8 mouse cellular contexts compared by ENCODE assay signal in the genomic region with DNA sequence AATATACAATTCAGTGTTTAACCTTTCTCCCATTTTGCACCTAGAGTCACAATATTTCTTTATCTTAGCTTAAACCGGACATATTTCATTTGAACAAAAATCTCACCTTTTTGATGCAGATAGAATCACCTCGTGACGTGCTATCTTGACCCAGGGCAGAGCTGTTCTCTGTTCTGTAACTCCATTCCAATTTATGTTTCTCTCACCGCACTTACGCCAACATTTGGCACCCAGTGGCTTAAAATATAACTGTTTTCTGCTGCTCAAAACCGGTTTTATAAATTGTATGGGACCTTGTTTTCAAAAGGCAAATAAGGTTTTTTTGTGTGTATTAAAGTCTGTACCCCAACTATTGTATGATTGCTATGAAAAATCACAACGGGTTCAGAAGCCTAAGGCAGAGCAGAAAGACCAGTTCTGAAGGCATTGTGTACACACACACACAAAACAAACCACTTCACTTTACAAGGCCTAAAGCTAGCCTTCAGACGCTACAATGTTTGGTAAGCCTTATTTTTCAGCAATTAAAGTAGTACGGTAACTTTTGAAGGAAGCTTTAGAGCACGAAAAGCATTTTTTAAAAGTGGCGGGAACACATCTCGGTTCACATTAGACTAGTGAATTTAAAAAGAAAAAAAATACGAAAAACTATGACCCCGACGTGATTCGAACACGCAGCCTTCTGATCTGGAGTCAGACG. TPM values are rescaled to one million over a fixed set of nuclear protein-coding genes. Genes with fewer than 3 reads are reported as not detected.
DNase-seq lines count a peak whose midpoint lies in the region; ATAC-seq lines count a peak whose summit lies in the region.

A gene (minus strand): TSS at position 555 of the 700 bp plus-strand sequence.

- no peaks in the 10 kb centered on the region for H3K36me3 ChIP-seq in lung, embryonic 16.5 days (ENCODE audit: control insufficient read depth, insufficient read depth, low read length)
- H3K36me3 ChIP-seq in midbrain, embryonic 14.5 days (ENCODE audit: control insufficient read depth, insufficient read depth, low read length) = no peaks in the 10 kb centered on the region

- H3K4me2 ChIP-seq in lung, embryonic 16.5 days (ENCODE audit: low read depth, low read length) = peak within 1 kb of the TSS; percentile 64
- peak within 1 kb of the TSS; percentile 51 for H3K4me2 ChIP-seq in midbrain, embryonic 14.5 days (ENCODE audit: low read length)

- no peak for DNase-seq in lung, postnatal 36 days
- DNase-seq in layer of hippocampus, postnatal 14 days (ENCODE audit: low spot score in 2 of 2) = no peak
- no peak for DNase-seq in midbrain, embryonic 14.5 days
- no peak for DNase-seq in cerebellum, adult 9-10 months

- no peaks in the 10 kb centered on the region for H3K27me3 ChIP-seq in lung, embryonic 16.5 days (ENCODE audit: control insufficient read depth, insufficient read depth, low read depth, low read length)
- no peaks in the 10 kb centered on the region for H3K27me3 ChIP-seq in midbrain, embryonic 14.5 days (ENCODE audit: control insufficient read depth, insufficient read depth, low read length)

- peak within 1 kb of the TSS; percentile 100 for H3K27ac ChIP-seq in lung, embryonic 16.5 days (ENCODE audit: low read length)
- H3K27ac ChIP-seq in brown adipose tissue, adult 24 weeks (replicated peaks; ENCODE audit: low read depth, low read length) = peak within 1 kb of the TSS; percentile 91
- H3K27ac ChIP-seq in midbrain, embryonic 14.5 days (replicated peaks; ENCODE audit: low read depth, low read length) = peak within 1 kb of the TSS; percentile 99

- H3K4me3 ChIP-seq in lung, embryonic 16.5 days (ENCODE audit: low read length) = peak within 1 kb of the TSS; percentile 53
- peak within 1 kb of the TSS; percentile 69 for H3K4me3 ChIP-seq in brown adipose tissue, adult 24 weeks (ENCODE audit: insufficient read depth, low read depth, low read length)
- peak within 1 kb of the TSS; percentile 56 for H3K4me3 ChIP-seq in midbrain, embryonic 14.5 days (replicated peaks; ENCODE audit: low read depth, low read length)

- ATAC-seq in lung, embryonic 16.5 days (ENCODE audit: low read depth) = peak; percentile 7; the same call in 1 of the 2 replicates
- no peak for ATAC-seq in granulocyte monocyte progenitor cell, adult 5-6 weeks (replicated peaks; ENCODE audit: poor library complexity, severe bottlenecking)
- peak; percentile 3; the same call in 1 of the 2 replicates for ATAC-seq in midbrain, embryonic 14.5 days (ENCODE audit: low FRiP score, low TSS enrichment)
- ATAC-seq in cerebellum, adult (ENCODE audit: insufficient number of reproducible peaks, low FRiP score, low TSS enrichment) = no peak

- peak within 1 kb of the TSS; percentile 81 for H3K9ac ChIP-seq in lung, embryonic 16.5 days (ENCODE audit: low read length)
- peak within 1 kb of the TSS; percentile 69 for H3K9ac ChIP-seq in midbrain, embryonic 14.5 days (replicated peaks; ENCODE audit: low read length)

- 4% methylated on average over 18 of the region's 18 CpGs for WGBS in lung, embryonic 16.5 days
- 10% methylated on average over 18 of the region's 18 CpGs for WGBS in midbrain, embryonic 14.5 days

- no peaks in the 10 kb centered on the region for H3K9me3 ChIP-seq in lung, embryonic 16.5 days (ENCODE audit: control insufficient read depth, low read length)
- no peaks in the 10 kb centered on the region for H3K9me3 ChIP-seq in midbrain, embryonic 14.5 days (ENCODE audit: control insufficient read depth, low read length)

- H3K4me1 ChIP-seq in lung, embryonic 16.5 days (replicated peaks; ENCODE audit: control insufficient read depth, insufficient read depth, low read length) = peaks cover 8% of the 10 kb centered on the region
- H3K4me1 ChIP-seq in brown adipose tissue, adult 24 weeks (ENCODE audit: control insufficient read depth, insufficient read depth, insufficient read length, low read length) = peaks cover 5% of the 10 kb centered on the region; the same call in 1 of the 2 replicates
- peaks cover 6% of the 10 kb centered on the region for H3K4me1 ChIP-seq in midbrain, embryonic 14.5 days (ENCODE audit: control insufficient read depth, insufficient read depth, low read length)

RNA-seq across cellular contexts. Expression of the gene that starts here (rescaled TPM):
- 210 and 220 TPM in 2 replicates for polyA plus RNA-seq in lung, embryonic 16.5 days (2015; fragmentation: Nextera tagmentation; extraction: Ambion mirVana)
- polyA plus RNA-seq in brown adipose tissue, adult 24 weeks (2012; ENCODE audit: insufficient read depth, insufficient read length, missing spikeins) = 10.0 and 16.6 TPM in 2 replicates
- 186 and 211 TPM in 2 replicates for total RNA-seq in granulocyte monocyte progenitor cell, adult 5-6 weeks (2014; fragmentation: Nextera tagmentation)
- 339 and 445 TPM in 2 replicates for total RNA-seq in granulocyte monocyte progenitor cell, adult 5-6 weeks (2017)
- total RNA-seq in layer of hippocampus, postnatal 14 days (2021) = 10 to 100 TPM; 29.6 to 38.5 TPM
- polyA plus RNA-seq in midbrain, embryonic 14.5 days (2014; fragmentation: Nextera tagmentation; extraction: Ambion mirVana) = 127 and 162 TPM in 2 replicates

Comparison
In these comparisons a context has a peak if more than half of its experiments do, and no peak if none do; other contexts are left out.
1. RNA of the gene that starts here (total RNA-seq): 186 to 445 TPM in granulocyte monocyte progenitor cell, adult 5-6 weeks; 29.6 to 38.5 TPM in layer of hippocampus, postnatal 14 days; every median in the first group is over 4 times any median in the second.
2. ATAC-seq: peak in lung, embryonic 16.5 days (single experiment) and midbrain, embryonic 14.5 days (single experiment); none in granulocyte monocyte progenitor cell, adult 5-6 weeks (single experiment) and cerebellum, adult (single experiment).
3. Peak in every context shown above with its lines, with median percentiles within 50 percentile points of each other: H3K27ac ChIP-seq and H3K4me3 ChIP-seq.